Mouse (Mus musculus) olfactory bulb, adult 2 months (tissue): ENCODE data around the gene Lrrc45.

Experiments
- CTCF ChIP-seq: fragments of 200-500 bp; IDR thresholded peaks from 2 replicates; pipeline ENCODE4 v1.5.1; 2012; ENCODE audit warnings: low read depth, mild to moderate bottlenecking, low read length, moderate library complexity; ENCODE audit not compliant: insufficient read depth
- POLR2A ChIP-seq: fragments of 200-500 bp; IDR thresholded peaks from 2 replicates; pipeline ENCODE4 v1.6.1; 2012; ENCODE audit warnings: mild to moderate bottlenecking, low read depth, low read length, moderate library complexity; ENCODE audit not compliant: insufficient read depth

DNA sequence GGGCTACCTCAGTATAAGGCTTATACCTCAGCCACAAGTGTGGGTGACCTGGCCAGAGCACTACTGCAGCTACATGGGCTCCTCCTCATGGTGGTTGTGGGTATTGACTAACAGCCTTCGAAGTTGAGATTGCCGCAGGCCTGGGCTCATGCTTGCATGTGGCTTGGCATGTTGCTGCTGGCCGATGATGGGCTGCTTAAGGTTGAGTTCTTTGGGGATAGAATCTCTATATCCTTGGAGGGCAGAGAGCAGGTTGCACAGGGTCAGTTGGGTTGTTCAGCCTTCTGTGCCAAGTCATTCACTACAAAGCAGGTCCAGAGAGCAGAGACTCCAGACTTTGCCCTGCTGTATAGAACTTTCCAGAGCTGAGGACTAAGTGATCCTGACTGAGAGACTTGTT is 33.8 kb upstream of the Lrrc45 start:
- TF ChIP-seq CTCF (no peak), POLR2A (no peak)
